Mouse (Mus musculus): ENCODE results near the gene Taf3.

Taf3 gene

DNA sequence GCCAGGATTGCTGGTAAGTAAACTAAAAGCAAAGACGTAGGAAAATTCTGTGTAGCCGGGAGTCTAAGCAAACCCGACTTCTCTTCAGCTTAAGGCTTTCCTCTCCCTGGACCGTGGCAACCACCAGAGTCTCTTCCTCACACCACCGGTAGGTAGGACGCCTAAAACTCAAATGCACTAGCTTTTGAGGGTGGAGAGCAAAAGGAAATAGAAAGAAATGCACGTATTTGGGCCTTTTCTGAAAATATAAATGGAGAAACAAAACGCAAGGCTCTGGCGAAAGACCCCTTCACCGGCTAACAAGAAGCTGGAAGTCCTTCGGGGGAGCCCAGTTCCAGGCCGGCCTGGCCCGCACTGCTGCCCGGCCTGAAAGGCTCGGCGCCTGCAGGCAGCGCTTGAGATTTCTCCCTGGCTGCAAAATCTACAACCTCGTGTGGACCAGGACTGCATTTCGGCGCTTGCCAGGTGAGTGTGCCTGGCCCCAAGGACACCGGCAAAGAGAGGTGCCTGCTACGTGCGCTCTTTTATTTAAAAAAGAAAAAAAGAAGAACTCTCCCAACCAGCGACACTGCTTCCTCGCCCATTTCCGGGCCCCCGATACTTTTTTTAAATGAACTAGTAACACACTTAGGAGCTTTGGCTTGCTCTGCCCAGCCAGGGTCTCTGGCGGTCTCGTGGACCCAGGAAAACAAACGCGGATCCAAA lies 171.6 kb downstream of the Taf3 start:
- peak; percentile 62 for DNase-seq (ENCODE audit: low read depth, low spot score)

DNA sequence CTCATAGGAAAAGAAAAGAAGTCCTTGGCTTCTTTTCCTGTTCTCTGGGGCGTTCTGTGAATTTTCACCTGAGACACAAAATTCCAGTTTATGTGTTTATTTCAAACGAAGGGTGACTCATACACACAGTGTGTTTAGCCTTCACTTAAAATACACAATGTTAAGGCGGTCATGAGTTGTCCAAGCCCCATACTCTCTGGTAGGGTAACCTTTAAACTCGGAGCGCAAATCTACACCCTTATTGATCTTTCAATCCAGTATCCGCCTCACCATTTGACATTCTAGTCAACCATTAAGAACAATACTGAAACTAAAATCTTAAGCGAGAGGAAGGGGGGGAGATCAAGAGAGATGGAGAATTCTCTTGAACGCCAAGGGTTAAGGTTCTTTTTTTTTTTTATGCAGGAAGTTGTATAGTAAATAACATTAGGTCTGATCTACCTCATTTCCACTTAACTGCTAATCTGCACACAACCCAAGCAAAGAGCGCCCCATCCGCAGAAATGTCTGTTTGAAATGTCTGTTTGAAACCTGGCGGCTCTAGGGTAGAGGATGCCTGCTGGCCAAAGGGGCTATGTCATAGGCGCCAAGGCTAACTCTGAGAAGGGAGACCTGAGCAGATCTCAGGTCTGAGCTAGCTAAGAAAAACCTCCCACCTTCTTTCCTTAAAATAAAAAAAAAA lies 172.6 kb downstream of the Taf3 start:
- peak; percentile 85 for DNase-seq (ENCODE audit: low read depth, low spot score)

DNA sequence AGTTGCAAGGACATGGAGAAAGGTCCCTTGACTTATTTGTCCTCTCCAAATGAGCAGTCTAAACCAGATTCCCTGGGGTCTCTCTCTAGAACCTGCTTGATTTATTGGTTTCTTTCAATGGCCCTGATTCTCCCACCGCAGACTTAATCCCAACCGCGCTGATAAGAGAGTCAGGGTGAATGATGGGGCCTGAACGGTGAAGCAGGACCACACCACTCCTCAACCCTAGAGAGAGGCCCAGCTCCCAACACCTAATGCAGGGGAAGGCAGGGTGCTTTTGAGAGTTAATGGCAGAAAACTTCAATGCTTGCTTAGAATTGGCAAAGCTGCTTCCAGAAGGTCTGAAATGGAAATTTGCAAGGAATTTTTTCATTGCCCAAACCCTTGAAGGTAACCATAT lies 173.2 kb downstream of the Taf3 start:
- DNase-seq (ENCODE audit: low read depth, low spot score): no peak

DNA sequence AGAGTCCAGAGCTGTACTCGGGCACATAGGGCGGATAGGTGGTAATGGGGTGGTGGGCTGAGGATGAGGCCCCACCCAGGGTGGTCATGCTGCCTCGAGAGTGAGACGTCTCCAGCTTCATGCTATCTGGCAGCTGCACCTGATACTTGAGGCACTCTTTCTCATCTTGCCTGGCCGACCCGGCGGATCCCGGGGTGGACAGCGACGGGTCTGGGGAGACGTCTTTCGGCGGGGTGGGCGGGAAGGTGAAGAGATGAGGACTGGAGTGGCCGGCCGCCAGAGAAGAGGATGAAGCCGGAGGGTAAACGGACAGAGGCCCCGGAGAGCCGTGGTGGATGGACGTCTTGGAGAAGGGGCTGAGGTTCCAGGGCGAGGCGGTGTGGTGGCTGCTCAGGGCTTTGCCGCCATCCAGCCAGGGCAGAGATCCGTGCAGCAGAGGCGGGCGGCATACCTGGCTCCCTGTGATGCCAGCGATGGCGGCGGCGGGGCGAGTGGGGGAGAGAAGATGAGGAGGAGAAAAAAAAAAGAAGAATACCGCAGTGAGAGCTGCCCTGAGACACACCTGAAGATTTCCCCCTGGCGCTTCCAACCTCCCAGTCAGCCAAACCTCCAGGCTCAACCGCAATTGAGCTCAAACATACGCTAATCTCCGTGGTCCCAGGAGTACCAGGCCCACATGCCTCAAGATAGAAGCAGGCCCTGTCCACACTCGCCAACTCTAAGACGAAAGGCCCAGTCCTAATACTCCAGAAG lies 173.8 kb downstream of the Taf3 start:
- peak; percentile 45 for DNase-seq (ENCODE audit: low read depth, low spot score)

DNA sequence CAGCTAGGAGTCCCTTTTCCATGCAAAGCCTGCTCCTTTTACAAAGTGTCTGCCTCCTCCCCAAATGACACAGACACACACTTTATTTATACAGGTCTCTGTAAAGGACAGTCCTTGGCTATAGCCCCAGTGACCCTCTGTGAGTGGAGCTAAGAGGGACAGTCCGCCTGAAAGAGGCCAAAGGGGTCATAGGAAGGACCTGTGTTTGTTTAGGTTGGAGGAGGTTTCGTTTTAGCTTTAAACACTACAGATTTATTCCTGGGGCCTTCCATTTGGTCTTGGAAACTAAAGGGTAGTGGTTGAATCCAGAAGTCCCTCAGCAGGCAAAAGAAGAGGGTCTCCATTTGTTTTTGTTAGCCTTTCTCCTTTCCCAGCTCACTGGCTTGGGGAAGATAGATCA lies 174.6 kb downstream of the Taf3 start:
- no peak for DNase-seq (ENCODE audit: low read depth, low spot score)

DNA sequence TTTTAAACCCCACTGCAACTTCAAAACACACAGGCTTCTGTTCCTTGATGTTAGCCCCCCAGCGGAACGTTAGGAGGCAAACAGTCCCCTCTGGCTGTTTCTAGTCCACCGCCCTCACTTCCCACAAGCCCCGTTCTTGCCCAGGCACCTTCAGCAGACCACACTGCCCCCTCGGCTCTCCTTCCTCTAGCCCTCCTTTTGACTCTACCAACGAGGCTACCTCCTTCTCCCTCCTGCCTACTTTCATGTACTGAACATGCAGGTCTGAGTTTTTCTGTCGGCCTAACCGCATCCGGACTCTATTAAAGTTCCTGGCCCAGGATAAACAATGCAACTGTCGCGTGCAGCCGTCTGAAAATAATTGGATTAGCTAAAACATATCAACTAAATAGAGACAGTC lies 175.7 kb downstream of the Taf3 start:
- DNase-seq (ENCODE audit: low read depth, low spot score): peak; percentile 58

DNA sequence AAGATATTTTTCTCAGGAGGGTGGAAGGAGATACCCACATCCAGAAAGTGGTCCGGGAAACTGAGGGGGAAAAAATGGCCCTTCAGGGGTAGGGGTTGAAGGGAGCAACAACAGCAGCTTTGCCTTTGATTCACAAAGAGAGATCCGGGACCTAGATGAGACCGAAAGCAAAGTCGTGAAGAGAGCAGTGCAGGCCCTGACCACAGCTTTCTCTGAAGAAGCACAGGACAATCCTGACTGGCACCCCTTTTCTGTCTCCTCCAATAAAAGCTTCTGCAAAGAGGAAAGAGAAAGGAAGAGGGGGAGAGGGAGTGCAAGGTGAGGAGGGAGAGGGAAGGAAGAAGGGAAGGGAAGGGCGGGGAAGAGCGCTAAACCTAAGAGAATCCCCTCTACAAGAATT lies 176.6 kb downstream of the Taf3 start:
- peak; percentile 48 for DNase-seq (ENCODE audit: low read depth, low spot score)

DNA sequence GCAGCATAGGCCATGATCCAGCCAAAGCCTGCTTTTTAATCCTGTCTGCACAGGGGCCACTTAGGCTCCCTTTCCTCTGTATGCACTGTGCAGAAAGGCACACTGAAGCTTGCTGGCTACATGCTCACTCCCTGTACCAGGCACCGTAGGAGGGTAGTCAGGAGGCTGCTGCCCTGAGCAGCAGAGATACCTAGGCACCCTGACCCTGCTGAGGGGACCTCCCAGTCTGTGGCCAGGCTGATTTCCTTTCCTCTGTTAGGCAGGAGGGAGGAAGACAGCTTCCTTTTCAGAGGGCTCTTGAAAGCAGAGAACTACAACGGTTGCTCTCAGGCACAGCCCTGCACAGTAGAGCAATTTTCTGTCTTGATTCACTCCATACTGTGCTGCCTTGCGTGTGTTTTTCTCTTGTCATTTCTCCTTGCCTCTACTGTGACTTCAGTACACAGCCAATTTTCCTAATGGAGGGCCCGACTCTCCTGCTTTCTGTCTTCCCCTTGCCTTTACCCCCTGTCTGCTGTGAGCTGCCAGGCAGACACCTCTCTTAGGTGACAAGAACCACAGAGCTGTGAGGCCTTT lies 177.2 kb downstream of the Taf3 start:
- DNase-seq (ENCODE audit: low read depth, low spot score): peak; percentile 71

DNA sequence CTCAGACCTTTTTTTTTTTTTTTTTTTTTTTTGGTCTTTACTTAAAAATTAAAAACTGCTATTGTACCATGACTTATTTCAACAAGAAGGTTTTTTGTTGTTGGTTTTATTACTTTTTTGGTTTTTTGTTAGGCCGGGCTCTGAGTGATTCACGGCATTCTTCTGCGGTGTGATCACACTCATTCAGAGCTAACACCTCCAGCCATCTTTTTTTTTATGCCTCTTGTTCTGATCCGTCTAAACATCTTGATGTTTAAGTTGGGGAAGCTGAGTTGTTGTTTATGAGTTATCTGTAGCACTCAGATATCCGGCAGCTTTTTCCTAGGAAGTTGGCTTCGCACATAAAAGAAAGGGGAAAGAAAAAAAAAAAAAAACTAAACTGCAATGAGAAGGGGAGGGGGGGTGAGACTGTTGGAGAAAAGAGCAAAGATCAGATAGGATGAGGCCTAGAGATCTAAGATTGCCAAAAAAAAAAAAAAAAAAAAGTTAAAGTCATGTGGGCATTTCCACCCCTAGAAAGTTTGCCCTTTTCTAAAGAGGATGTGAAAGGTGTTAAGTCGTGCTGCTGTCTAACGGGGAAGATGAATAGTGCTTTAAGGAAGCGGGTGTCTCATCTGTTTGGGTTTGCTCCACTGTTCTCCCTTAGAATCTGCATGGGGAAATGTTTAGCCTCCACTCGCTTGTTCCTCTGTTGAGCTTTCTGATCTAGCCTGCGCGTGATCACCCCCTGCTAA lies 181.1 kb downstream of the Taf3 start:
- DNase-seq (ENCODE audit: low read depth, low spot score): peak; percentile 83

Data from CD4-positive helper T cell, adult 2 months (primary cell).